Mouse (Mus musculus) CH12F3 (cell line): ENCODE measurements around the gene Olfr360.
"Not testable (repeated sequence)": the region's sequence is repeated elsewhere in the genome, so short reads cannot be mapped to it uniquely, and the experiment has no call there.

Source experiments
- in situ Hi-C: fragments of 300-500 bp; cut with MboI; formaldehyde crosslinking; loops from 2 replicates; pipeline ENCODE4 v1.14.3; 2020; ENCODE audit warnings: low sequenced_read_pairs

Olfr360 gene

DNA sequence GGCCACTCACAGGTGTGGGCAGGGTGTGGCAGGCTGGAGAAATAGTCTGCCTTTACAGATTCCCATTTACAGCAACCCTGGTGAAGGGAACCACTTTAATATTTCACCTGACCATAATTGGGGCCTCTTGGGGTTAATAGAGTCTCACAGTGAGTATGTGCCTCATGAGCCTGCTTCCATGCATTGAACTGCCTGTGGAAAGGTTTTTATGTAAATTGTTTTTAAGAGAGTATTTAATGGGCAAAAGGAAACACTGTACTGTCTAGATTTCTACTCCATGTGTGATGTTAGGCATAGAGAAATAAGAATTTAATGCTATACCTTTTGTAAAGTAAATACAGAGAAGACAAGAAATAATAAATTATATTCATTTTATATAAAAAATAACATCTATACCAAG is at the start of gene Olfr360:
Olfr360 (plus strand) TSS at position 301 of the 400 bp plus-strand sequence.
- in situ Hi-C loops, result no loop called here

DNA sequence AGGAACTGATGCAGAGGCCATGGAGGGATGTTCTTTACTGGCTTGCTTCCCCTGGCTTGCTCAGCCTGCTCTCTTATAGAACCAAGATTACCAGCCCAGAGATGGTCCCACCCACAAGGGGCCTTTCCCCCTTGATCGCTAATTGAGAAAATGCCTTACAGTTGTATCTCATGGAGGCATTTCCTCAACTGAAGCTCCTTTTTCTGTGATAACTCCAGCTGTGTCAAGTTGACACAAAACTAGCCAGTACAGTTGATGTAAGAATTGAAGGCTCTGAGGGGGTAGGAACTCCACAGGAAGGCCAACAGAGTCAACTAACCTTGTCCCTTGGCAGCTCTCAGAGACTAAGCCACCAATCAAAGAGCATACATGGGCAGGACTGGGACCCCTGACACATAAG is 23.6 kb downstream of the Olfr360 start, which contains the start of gene Olfr361:
Olfr361 (minus strand) TSS at position 101 of the 400 bp plus-strand sequence.
- in situ Hi-C loops, result not testable (repeated sequence)

DNA sequence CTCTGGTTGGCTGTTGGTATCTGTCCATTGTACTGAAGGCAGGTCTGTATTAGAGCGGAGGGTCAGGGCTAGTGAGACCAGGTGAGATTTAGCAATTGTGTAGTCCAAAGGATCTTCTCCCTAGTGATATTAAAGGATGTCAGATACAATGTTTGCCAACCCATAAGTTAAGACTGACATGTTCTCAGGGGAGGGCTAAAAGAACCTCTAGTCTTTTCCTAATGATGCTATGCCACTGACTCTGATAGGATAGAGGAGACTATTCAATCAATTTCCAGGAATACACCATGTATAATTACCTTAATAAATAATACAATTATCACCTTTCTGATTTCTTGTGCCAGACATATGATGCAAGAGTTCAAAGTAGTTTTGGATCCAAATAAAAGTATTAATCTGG is 52.3 kb downstream of the Olfr360 start, which contains the start of gene Olfr362:
Olfr362 (minus strand) TSS at position 101 of the 400 bp plus-strand sequence.
- in situ Hi-C loops, result no loop called here
